Mouse (Mus musculus) heart, postnatal 14 days (tissue): Measurements from ENCODE around the gene Immp2l. TPM values are rescaled to one million over a fixed set of nuclear protein-coding genes. Genes with fewer than 3 reads are reported as not detected.
A peak's percentile ranks its signal among the peaks of the same experiment; 100 is the strongest.

Experiments
- DNase-seq, 2 experiments: peaks; one replicate each; pipeline ENCODE4 v3.0.0; 2021 to 2022
- intact Hi-C: fragments of 180-260 bp; cut with DNase I; formaldehyde crosslinking; loops from one replicate; pipeline ENCODE4 v1.15.1; 2025
- total RNA-seq, 2 experiments: library from RNA; stranded (reverse); gene quantifications; 2 replicates each; pipeline ENCODE4 v1.2.3; 2021

Immp2l gene
- total RNA-seq, 2 experiments from 2014 or later: 8.2 to 9.9 TPM

DNA sequence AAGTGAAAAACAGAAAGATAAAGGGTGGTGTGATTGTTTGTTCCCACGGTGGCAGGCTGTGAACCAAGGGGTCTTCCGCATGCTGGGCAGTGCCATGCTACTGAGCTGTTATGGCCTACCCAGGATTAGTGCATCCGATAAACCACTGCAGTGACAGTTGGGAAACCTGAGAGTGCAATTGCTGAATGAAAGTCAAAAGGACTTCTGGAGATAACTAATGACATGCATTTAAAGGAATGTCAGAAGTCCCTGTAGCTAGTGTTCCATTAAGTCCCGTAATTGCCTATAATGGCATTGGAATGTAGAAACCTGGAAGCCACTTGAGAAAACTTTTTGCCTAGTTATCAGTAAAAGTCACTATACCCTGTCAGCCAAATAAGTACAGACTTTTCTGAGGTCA is 135.7 kb downstream of the Immp2l start:
- intact Hi-C loops: no loop called here
- DNase-seq: no peak

DNA sequence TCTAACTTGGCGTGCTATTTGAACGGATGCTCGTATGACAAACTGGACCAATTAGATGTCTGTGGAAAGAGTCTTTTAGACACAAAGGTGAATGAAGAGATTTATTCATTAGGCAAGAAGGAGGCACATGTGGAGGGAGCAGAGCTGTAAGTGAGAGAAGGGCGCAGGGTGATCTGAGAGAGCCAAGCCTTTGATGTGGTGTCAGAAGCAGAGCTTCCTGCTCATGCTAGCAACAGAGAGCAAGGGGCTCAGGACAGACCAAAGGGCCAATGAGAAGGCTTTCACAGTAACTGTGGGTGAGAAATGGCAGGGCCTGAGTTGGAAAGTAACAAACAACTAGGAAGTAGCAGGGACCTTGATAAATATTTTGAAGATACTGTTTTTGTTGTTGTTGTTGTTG is 143.9 kb downstream of the Immp2l start:
- intact Hi-C loops: no loop called here
- no peak for DNase-seq

DNA sequence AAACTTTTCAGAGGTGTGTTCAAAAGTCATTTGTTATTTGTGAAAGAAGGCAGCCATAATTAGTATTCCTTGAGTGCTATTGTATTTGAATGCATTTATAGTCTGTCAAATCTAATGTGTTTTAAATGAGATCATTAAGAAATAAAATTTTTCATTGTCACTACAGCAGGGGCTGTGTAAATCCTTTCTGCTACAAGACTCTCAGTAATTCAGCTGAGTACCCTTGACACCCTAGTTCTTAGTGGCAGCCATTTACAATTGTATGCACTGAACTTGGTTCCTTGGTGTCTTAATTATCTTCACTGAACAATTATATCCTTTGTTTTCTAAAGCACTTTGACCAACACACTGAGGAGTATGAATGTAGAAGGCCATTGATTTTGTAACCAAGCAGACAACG is 146.2 kb downstream of the Immp2l start:
- DNase-seq: no peak
- intact Hi-C loops: no loop called here

DNA sequence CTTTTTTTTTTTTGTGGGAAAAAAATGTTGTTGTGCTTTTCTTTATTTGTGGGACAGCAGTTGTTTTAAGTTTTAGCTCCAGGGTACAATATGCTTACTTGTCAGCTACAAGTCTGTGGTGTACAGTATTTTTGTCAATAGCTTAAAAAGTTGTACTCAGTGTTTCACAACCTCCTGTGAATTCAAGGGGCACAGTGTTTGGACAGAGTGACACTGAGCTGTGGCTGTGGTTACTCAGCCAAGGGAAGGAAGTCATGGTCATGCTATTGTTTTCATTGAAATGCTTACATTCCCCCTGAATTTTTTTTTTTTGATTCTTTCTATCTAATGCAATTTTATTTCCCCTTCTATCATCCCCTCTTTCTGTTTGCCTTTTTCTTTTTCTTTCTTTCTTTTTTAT is 159.0 kb downstream of the Immp2l start:
- no peak for DNase-seq
- intact Hi-C loops: no loop called here

DNA sequence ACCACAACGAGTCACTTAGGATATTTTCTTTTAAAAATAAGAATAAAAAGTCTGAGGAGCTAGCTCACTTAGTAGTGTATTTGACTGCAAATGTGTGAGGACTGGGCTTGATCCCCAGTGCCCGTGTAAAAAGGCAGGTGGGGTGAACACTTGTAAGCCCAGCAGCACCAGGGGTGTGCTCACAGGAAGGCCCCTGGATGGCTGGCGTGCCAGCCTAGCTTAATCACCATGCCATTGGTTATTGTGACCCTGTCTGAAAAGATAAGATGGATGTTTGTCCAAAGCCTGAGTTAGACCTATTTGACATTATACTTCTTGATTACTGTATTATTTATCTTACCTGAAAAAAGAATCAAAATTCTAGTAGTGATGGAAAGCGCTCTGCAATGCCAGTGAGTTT is 161.2 kb downstream of the Immp2l start:
- intact Hi-C loops: no loop called here
- no peak for DNase-seq

DNA sequence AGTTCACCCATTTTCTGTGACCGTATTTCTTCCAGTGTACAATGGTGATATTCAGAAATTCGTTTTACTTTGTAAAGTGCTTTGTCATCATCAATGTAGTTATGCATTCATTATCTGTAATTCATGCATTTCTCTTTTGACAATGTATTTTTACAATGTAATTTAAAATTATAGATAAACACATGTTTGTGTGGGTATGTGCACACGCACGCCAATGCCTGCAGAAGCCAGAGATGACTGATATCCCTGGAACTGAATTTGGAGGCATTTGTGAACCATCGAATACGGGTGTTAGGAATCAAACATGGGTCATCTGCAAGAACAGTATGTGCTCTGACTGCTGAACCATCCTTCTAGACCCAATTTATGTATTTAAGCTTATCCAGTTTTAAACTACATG is 161.6 kb downstream of the Immp2l start:
- intact Hi-C loops: no loop called here
- DNase-seq: no peak

DNA sequence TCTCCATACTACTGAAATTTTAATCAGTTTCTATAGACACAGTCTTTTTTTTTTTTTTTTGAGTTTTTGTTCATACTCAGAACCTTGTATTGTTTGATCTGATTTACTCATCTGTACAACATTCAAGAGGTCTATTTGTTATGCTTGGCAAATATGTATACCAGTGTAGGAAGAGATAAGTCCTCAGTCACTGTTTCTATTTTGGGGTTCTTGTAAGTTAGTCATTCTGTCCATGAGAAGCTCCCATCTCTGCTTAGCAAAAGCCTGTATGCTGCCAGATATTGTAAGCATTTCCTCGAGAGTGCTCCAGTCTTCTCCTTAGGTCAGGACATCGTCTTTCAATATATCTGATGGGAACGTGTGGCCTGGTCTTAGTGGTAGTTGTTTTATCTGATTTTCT is 168.9 kb downstream of the Immp2l start:
- intact Hi-C loops: no loop called here
- DNase-seq: no peak

DNA sequence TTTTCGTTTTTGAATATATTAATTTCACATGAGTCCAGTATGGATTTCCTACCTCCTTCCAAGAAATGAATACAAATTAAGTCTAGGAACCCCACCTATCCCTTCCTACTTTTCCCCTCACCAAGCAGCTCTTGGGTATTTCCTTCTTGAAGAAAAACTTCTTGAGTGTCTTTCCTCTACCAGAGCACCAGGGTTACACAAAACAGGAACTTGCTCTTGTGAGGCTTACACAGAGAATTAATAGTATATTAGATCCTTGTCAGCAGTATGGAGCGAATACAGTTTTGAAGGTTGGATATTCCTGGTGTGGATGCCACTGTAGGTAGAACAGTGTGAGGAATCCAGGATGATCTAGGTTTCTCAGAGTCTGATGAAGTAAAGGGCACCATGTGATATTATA is 172.5 kb downstream of the Immp2l start:
- DNase-seq: no peak
- intact Hi-C loops: no loop called here

DNA sequence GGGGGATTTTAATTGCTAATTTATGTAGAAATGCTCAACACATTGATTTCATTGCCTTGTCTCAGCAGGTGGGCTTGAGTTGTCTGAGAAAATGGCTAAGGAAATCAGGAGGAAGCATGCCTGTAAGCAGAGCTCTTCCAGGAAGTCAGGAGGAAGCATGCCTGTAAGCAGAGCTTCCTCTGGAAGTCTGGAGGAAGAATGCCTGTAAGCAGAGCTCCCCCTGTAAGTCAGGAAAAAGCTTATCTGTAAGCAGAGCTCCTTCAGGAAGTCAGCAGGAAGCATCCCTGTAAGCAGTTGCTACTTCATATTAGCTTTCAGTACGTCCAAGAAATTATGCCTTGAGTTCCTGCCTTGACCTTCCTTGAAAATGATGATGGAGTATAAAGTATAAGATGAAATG is 191.3 kb downstream of the Immp2l start:
- no peak for DNase-seq
- intact Hi-C loops: no loop called here

DNA sequence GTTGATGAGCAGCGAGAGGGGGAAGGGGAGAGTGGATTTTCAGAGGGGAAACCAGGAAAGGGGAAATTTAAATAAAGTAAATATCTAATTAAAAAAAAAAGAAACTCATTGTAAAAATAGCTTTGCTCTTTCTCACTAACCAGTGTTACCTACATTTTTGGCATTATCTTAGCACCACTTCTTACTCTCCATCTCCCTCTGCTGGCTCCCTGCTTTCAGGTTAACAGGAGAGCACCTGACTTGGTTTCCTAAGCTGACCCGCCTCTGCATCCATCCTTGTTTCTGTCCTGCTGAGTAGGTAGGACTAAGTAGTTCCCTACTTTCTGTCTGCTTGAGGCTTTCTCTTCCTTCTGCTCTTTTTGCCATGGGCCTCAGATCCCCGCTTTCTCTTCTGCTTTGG is 198.0 kb downstream of the Immp2l start:
- DNase-seq: no peak

DNA sequence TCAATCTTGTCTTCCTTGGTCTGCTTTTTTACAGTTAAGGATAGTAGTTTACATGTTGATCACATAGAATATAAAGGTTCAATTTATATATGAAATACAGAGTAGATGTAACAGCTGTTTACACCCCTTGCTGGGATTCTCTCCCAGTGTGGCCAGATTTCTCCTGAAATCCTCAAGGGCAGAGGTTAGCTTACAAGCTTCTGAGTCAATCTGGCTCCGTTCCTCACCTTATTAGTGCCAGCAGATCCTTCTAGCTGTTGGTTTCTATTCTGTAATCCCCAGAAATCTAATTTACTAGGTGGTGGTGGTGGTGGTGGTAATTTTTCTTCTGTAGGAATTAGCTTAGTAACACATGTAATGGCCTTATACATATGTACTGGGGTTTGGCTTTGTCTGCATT is 199.8 kb downstream of the Immp2l start:
- intact Hi-C loops: no loop called here
- DNase-seq: no peak

More for the DNA sequence above, 198.0 kb downstream of the Immp2l start:
- intact Hi-C loops: no loop called here

DNA sequence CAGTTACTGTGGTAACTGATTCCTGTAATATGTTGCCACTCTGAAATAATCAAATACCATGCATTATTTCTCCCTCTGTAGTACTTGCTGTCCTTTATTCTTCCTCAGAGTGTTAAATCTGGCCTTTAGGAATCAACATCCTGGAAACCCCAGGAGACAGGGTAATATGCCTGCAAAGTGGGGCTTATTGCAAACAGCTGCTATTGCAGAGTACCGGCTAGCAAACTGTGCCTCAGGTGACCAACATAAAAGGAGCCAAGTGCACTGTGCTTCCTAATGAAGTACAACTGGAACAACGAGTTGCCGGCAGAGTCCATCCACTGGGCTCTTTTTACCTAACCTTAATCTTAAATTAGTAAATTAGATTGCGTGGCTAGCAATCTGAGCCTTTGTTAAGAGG is 200.6 kb downstream of the Immp2l start:
- DNase-seq: no peak
- intact Hi-C loops: no loop called here

DNA sequence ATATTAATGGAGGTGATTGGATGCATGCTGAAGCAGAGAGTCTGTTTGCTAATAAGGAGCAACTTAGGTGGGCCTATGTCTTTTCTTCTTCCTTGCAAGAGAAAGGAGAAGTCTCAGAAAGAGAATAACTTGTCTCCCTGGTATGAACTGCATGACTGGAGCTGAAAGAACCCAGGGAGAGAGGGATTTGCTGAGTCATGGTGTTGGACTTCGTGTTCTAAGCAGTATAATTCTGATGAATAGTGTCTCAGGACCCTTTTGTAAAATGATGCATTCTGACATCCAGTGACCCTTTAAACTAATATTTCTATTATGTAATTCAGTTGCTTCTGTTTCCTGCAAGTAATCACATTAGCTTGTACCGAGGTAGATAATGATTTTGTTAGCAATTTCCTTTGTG is 208.1 kb downstream of the Immp2l start:
- no peak for DNase-seq
- intact Hi-C loops: no loop called here

DNA sequence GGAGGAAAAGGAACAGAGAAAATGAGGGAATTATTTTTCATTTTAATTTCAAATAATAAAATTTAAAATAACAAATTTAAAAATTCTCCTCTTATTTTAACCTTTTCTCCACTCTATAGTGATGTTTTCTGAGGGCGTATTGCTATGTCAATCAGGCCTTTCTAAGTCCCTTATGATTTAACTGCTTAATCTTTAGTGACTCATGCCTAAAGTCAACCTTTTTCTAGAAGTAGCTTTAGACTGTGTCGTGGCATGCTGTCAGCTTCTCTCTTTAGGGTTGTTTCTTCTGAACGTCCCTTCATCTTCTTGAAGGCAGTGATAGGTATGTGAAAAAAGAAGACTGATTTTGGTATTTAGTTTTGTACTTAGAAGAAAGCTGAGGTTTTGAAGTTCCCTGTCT is 214.0 kb downstream of the Immp2l start:
- intact Hi-C loops: no loop called here
- DNase-seq: no peak

DNA sequence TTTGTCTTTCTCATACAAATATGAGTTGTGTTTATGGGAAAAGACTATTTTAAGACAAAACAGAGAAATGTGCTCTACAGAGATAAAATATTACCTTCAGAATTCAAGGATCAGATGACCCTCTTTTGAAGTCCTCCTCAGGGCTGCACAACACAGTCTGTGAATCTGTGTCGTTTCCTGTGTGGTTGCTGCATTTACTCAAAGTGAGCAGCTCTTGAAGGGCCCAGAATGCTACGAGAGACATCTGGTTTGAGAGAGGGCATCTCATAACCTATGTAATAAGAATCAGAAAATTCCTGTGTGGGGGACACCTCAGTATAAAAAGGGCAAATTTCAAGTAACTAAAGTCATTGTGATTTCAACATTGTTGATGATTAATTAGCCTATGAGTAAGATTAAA is 217.3 kb downstream of the Immp2l start:
- intact Hi-C loops: no loop called here
- no peak for DNase-seq

DNA sequence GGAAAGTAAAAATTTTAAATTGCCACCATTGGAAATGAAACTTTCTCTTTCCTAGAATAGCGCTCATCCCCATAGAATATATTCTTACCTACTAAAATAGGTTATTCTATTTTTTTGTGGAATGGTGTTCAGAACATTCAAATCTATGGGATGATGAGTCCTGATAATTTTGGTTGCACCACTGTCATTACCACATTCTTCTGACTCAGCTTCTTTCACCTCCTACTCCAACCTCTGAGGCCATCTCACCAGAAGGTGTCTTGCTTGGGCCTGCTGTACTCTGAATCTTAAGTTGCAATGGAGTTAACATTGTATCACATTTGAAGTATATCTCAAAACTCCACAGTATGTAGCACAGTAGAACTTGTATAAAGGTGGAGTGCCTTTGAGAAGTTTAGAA is 224.4 kb downstream of the Immp2l start:
- no peak for DNase-seq
- intact Hi-C loops: no loop called here

DNA sequence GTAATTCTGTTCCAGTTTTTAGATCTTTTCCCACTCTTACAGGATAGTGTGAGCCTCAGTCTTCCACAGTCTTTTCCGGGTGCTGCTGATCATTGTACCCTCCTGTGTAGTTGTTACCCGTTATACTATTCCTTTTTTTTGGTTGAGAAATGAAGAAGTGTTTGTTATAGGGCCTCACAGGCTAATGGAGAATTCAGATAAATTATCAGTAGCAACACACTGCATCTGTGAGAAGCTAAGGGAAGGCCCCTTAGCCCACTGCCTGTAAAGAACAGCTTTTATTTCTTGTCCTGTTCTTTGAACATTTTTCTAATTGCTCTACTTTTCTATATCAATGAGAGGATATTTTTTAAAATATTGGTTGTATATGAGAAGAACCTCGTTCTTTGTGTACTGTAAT is 226.2 kb downstream of the Immp2l start:
- no peak for DNase-seq
- intact Hi-C loops: no loop called here

DNA sequence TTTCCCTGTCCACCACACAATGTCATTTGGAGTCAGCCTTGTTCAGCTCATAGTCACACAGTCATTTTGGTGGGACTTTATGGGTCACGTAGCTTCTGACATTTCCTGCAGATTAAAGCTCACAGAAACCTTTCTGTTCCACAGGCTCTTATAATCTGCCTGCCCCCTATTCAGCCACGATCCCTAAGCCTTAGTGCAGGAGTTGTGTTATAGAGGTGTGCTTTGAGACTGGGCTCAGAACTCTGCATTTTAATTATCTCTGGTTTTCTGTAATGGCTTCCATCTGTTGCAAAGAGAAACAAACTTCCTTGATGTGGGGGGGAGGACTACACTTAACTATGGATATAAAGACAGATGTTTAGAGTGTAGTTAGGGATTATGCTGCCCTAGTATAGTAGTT is 234.0 kb downstream of the Immp2l start:
- no peak for DNase-seq
- intact Hi-C loops: no loop called here

DNA sequence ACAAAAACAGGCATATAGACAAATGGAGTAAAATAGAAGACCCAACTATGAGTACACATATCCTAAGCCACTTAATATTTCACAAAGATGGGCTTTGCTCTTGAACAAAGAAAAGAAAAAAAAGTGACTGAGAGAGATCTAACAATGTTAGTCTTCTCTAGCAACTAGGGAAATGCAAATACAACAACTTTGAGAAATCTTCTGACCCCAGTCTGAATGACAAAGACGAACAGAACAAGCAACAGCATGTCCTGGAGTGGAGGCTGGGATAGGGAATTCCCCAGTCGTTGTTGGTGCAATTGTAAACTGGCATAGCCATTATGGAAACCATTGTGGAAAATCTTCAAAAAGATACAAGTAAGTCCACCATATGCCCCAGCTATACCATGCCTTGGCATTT is 235.7 kb downstream of the Immp2l start:
- no peak for DNase-seq
- intact Hi-C loops: no loop called here

DNA sequence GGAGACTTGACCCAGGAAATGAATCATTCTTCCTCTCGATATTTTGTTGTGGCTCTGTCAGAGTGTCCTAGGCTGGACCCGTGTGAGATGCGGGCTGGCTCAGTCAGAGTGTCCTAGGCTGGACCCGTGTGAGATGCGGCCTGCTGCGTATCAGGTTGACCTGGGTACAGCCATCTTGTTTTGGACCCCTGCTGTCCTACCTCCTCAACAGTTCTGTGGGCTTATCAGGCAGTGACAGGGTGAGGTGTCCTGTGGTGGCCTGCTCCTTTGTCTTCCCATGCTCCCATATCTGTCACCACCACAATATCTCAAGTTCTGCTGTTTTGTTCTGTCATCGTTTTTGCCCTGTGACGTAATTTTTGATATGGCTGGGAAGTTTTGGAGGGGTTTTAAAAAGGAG is 250.2 kb downstream of the Immp2l start:
- DNase-seq: no peak
- intact Hi-C loops: no loop called here

DNA sequence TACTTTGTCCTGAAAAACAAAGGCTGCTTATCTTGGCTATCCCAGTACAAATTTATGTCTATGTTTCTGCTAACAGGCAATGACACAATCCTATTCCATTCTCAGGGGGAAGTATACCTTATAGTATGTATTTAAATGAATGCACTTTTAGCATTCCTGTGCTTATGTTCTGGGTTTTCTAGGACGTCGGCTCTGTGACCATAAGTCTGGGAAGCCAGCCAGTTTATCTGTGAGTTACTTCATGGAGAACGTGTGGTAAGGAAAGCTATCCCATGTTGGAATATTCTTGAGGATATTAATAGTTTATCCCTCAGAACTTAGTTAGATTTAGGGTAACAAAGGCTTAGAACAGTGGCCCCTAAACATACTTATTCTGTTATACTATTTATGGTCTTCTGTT is 251.5 kb downstream of the Immp2l start:
- DNase-seq: peak in 1 of 2 experiments; percentile 1
- intact Hi-C loops: no loop called here

DNA sequence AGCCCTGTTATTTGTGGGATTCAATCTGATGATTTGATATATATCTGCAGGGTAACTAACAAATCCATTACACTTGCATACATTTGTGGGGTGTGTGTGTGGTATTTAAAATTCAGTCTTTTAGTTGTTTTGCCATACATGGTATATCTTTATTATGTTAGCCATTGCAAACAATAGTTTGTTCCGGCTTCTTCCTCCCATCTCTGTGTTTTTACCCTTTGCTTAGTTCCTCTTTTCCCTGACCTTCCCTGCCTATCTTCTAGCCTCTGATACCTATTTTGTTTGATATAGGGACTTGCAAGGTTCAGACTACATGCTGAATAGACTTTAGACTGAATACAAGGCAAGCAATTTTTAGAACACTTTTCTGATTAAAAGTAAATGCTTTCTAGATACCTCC is 254.0 kb downstream of the Immp2l start:
- no peak for DNase-seq
- intact Hi-C loops: loop anchor here (2.0 kb wide), 1 partner anchor 15 kb away; no protein-coding TSS in a partner anchor

DNA sequence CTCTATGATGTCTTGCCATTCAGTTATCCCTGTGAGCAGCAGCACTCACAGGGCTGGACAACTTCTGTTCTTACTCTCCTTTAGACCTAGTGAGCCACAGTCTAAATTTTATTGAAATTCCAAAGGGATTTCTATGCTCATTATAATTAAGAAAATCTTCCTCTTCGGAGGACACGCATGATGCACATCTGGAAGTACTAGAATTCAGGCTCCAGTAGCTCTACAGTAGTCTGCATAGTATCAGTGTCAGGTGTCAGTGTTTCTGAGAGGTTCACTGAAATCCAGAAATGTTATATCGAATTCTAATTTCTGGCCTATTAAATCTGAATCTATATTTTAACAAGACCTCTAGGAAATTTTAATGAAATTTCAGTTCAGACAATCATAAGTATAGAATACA is 265.2 kb downstream of the Immp2l start:
- no peak for DNase-seq
- intact Hi-C loops: no loop called here

DNA sequence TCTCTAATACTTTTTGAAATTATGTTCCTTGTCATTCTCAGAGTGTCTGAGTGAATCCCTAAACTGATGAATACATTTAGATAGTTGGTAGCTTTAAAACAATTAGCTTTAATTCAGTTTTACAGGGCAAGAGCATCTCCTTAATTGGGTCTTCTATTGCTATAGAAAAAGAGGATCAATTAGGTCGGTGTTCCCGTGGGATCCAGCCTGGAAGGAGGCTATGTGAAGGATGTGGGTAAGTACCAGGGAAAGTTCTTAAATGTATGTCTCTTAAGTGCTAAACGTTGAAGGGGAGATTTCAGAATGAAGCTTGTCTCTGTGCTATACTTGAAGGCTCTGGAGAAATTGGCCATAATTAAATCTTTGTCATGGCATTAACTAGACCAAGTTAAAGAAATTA is 283.1 kb downstream of the Immp2l start:
- intact Hi-C loops: no loop called here
- DNase-seq: no peak
